Mouse (Mus musculus) telencephalon, adult 2 months (tissue): ENCODE data around the gene Lrrc66.

Experiments used
- DNase-seq: peaks from one replicate; pipeline ENCODE4 v3.0.0-alpha.2; 2011; ENCODE audit warnings: low read depth, low spot score

The Lrrc66 gene

DNA sequence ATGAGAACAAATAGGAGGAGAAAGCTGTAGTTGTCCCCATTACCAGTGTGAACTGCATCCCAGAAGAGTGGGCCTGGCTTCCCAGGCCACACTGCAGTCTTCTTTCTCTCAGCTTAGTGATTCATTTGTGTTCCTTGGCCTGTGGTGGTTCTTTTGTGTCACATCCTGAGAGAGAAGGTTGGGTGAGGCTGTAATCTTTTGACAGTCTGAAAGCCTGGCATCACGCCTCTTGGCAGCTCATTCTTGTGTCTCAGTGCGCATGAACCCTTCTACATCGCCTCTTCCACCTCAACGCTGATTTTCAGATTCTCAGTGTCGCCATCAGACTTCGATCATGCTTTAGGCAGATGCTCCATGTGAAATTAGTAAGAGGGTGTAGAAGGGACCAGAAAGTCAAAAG, 68.3 kb downstream of the Lrrc66 start:
- no peak for DNase-seq

DNA sequence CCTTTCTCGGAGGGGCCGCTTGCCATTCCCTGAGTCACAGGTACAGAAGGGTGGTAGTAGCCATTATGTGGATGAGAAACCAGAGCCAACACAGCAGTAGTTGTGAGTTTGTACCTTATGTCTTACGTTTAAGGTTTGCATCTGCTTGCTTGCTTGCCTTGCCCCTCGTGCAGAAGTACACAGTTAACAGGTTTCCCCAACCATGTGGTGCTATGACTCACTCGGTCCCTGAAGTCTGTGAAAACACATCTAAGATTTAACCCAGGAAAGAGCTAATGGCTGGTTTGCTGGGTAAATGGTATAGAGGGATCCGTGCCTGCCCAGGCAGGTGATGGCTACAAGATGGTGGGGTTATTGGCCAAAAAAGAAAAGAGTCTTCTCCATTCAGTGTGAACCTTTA, 73.6 kb downstream of the Lrrc66 start:
- DNase-seq, result no peak

DNA sequence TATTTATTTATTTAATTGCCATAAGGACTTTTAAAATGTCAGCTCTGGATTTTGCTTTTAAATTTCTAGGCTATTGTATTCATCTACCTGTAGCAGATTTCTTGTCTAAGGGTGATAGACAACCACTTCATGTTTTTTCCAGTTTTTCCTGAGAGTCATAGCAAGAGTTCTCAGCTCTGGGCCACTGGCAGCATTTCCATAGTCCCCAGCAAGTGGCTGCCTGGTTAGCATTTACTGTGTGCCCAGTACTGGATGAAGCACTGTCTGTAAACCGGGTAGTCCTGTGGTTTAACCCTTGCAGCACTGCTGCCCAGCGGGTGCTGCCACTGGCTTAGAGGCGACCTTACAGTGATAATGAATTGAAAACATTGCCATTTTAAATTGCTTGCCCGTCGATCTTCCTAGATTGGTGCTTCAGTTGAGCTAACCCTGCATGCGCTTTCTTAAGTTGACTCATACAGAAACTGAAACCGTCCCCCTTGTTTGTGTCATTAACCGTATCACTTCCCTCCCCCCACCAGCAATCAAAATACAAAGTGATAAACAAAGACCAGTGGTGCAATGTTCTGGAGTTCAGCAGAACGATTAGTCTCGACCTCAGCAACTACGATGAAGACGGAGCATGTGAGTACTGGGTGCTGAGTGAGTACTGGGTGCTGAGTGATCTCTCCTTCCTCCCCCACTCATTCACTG, 75.4 kb downstream of the Lrrc66 start:
- DNase-seq, result no peak
